ENCODE assay signal across 8 mouse cellular contexts in the genomic region with DNA sequence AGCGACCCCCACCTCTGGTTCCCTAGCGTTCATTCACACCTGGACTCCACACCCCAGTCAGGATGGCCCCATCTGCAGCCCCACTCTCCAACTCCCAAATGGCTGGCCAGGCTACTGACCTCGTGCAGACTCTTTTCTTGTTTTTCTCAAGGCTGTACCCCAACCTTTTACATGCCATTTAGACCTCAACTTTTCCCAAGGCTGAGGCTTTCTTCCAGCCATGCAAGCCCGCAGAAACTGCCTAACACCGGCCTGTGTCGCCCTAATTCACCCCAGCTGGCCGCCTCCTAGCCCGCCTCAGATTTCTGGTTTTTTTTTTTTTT. TPM values are rescaled to one million over a fixed set of nuclear protein-coding genes. Genes with fewer than 3 reads are reported as not detected.
DNase-seq lines count a peak whose midpoint lies in the region; ATAC-seq lines count a peak whose summit lies in the region.

No protein-coding gene starts in this region.

- H3K36me3 ChIP-seq in heart, embryonic 12.5 days, result peaks cover 29% of the 10 kb centered on the region
- peaks cover 4% of the 10 kb centered on the region for H3K36me3 ChIP-seq in hindbrain, embryonic 14.5 days (replicated peaks; ENCODE audit: control insufficient read depth, insufficient read depth)
- H3K36me3 ChIP-seq in midbrain, embryonic 12.5 days, result peaks cover 27% of the 10 kb centered on the region

- no peaks in the 10 kb centered on the region for H3K27me3 ChIP-seq in heart, embryonic 12.5 days (replicated peaks)
- peaks cover 19% of the 10 kb centered on the region for H3K27me3 ChIP-seq in hindbrain, embryonic 14.5 days (ENCODE audit: control insufficient read depth, insufficient read depth, low read length)
- peaks cover 4% of the 10 kb centered on the region; the same call in 1 of the 2 replicates for H3K27me3 ChIP-seq in midbrain, embryonic 12.5 days

- no peak for DNase-seq in heart, postnatal 14 days
- DNase-seq in adipocyte (ENCODE audit: low spot score), result peak; percentile 50
- DNase-seq in hindbrain, embryonic 14.5 days (ENCODE audit: low spot score), result no peak
- DNase-seq in spleen, adult 12 weeks (ENCODE audit: low spot score), result no peak
- DNase-seq in frontal cortex, postnatal 25 days (ENCODE audit: low spot score in 2 of 2), result no peak
- no peak for DNase-seq in cerebellum, postnatal 4 days (ENCODE audit: low spot score in 2 of 2)

- H3K4me1 ChIP-seq in heart, embryonic 12.5 days (replicated peaks), result peaks cover 52% of the 10 kb centered on the region
- H3K4me1 ChIP-seq in hindbrain, embryonic 14.5 days (replicated peaks; ENCODE audit: control insufficient read depth, insufficient read depth, low read length), result peaks cover 19% of the 10 kb centered on the region
- H3K4me1 ChIP-seq in midbrain, embryonic 12.5 days, result peaks cover 41% of the 10 kb centered on the region

- H3K4me2 ChIP-seq in heart, embryonic 12.5 days, result peak overlapping the region; percentile 94
- H3K4me2 ChIP-seq in hindbrain, embryonic 14.5 days (replicated peaks), result peak overlapping the region; percentile 95
- peak overlapping the region; percentile 81 for H3K4me2 ChIP-seq in midbrain, embryonic 12.5 days (replicated peaks)

- intact Hi-C loops in heart, postnatal 14 days (cut with DNase I), result no loop called here

- H3K4me3 ChIP-seq in heart, embryonic 12.5 days, result peak overlapping the region; percentile 83
- H3K4me3 ChIP-seq in hindbrain, embryonic 14.5 days (replicated peaks; ENCODE audit: low read length), result peak overlapping the region; percentile 61
- H3K4me3 ChIP-seq in midbrain, embryonic 12.5 days, result peak overlapping the region; percentile 76

- peak overlapping the region; percentile 95 for H3K27ac ChIP-seq in heart, embryonic 12.5 days (ENCODE audit: poor library complexity, severe bottlenecking)
- 0 out of 2 replicates have a peak overlapping the region, but pooled peaks have one; percentile 43 for H3K27ac ChIP-seq in hindbrain, embryonic 14.5 days
- peak overlapping the region; percentile 60 for H3K27ac ChIP-seq in midbrain, embryonic 12.5 days (replicated peaks)

- peak overlapping the region; percentile 96 for H3K9ac ChIP-seq in heart, embryonic 12.5 days
- peak overlapping the region; percentile 69 for H3K9ac ChIP-seq in hindbrain, embryonic 14.5 days
- peak overlapping the region; percentile 94 for H3K9ac ChIP-seq in midbrain, embryonic 12.5 days (replicated peaks)

- no peaks in the 10 kb centered on the region for H3K9me3 ChIP-seq in heart, embryonic 12.5 days (replicated peaks)
- H3K9me3 ChIP-seq in hindbrain, embryonic 14.5 days (ENCODE audit: control insufficient read depth, low read length), result no peaks in the 10 kb centered on the region
- H3K9me3 ChIP-seq in midbrain, embryonic 12.5 days, result no peaks in the 10 kb centered on the region

- no peak for ATAC-seq in heart, embryonic 12.5 days (ENCODE audit: insufficient number of reproducible peaks, low FRiP score)
- no peak for ATAC-seq in hindbrain, embryonic 14.5 days (ENCODE audit: low FRiP score)
- no peak for ATAC-seq in midbrain, embryonic 12.5 days (ENCODE audit: low FRiP score, low read depth)

- WGBS in heart, embryonic 12.5 days, result 3% methylated on average over 8 of the region's 8 CpGs
- WGBS in hindbrain, embryonic 14.5 days, result under 1% methylated on average over 8 of the region's 8 CpGs
- WGBS in midbrain, embryonic 12.5 days, result under 1% methylated on average over 8 of the region's 8 CpGs

RNA-seq across cellular contexts. Expression of a gene that starts 1.1 kb away (rescaled TPM):
- 53.1 and 55.6 TPM in 2 replicates for polyA plus RNA-seq in heart, embryonic 12.5 days (2016; fragmentation: Nextera tagmentation; extraction: Ambion mirVana)
- 10 to 100 TPM; 77.5 to 83.7 TPM for total RNA-seq in heart, postnatal 14 days (2021)
- polyA plus RNA-seq in hindbrain, embryonic 14.5 days (2014; fragmentation: Nextera tagmentation; extraction: Ambion mirVana), result 8.7 and 9.0 TPM in 2 replicates
- 27.0 and 28.9 TPM in 2 replicates for polyA plus RNA-seq in midbrain, embryonic 12.5 days (2016; fragmentation: Nextera tagmentation; extraction: Ambion mirVana)

RNA-seq across cellular contexts. Expression of a gene that starts 17.6 kb away (rescaled TPM):
- polyA plus RNA-seq in heart, embryonic 12.5 days (2016; fragmentation: Nextera tagmentation; extraction: Ambion mirVana), result 9.4 and 10.2 TPM in 2 replicates
- total RNA-seq in heart, postnatal 14 days (2021), result 1 to 10 TPM; 3.8 to 5.4 TPM
- 14.9 and 17.6 TPM in 2 replicates for polyA plus RNA-seq in hindbrain, embryonic 14.5 days (2014; fragmentation: Nextera tagmentation; extraction: Ambion mirVana)
- polyA plus RNA-seq in midbrain, embryonic 12.5 days (2016; fragmentation: Nextera tagmentation; extraction: Ambion mirVana), result 22.7 and 22.9 TPM in 2 replicates

RNA-seq across cellular contexts. Expression of a gene that starts 36.8 kb away (rescaled TPM):
- polyA plus RNA-seq in heart, embryonic 12.5 days (2016; fragmentation: Nextera tagmentation; extraction: Ambion mirVana), result 46.3 and 47.0 TPM in 2 replicates
- 10 to 100 TPM; 14.2 to 14.3 TPM for total RNA-seq in heart, postnatal 14 days (2021)
- 11.1 and 12.2 TPM in 2 replicates for polyA plus RNA-seq in hindbrain, embryonic 14.5 days (2014; fragmentation: Nextera tagmentation; extraction: Ambion mirVana)
- polyA plus RNA-seq in midbrain, embryonic 12.5 days (2016; fragmentation: Nextera tagmentation; extraction: Ambion mirVana), result 34.9 and 43.3 TPM in 2 replicates

RNA-seq across cellular contexts. Expression of a gene that starts 43.5 kb away (rescaled TPM):
- 106 and 107 TPM in 2 replicates for polyA plus RNA-seq in heart, embryonic 12.5 days (2016; fragmentation: Nextera tagmentation; extraction: Ambion mirVana)
- total RNA-seq in heart, postnatal 14 days (2021), result 10 to 100 TPM; 84.2 to 84.8 TPM
- polyA plus RNA-seq in hindbrain, embryonic 14.5 days (2014; fragmentation: Nextera tagmentation; extraction: Ambion mirVana), result 75.0 and 81.0 TPM in 2 replicates
- polyA plus RNA-seq in midbrain, embryonic 12.5 days (2016; fragmentation: Nextera tagmentation; extraction: Ambion mirVana), result 178 and 180 TPM in 2 replicates

RNA-seq across cellular contexts. Expression of a gene that starts 56.6 kb away (rescaled TPM):
- polyA plus RNA-seq in heart, embryonic 12.5 days (2016; fragmentation: Nextera tagmentation; extraction: Ambion mirVana), result 10.1 and 10.6 TPM in 2 replicates
- 1 to 10 TPM; 6.7 to 8.5 TPM for total RNA-seq in heart, postnatal 14 days (2021)
- polyA plus RNA-seq in hindbrain, embryonic 14.5 days (2014; fragmentation: Nextera tagmentation; extraction: Ambion mirVana), result 22.3 and 22.6 TPM in 2 replicates
- 7.9 and 8.0 TPM in 2 replicates for polyA plus RNA-seq in midbrain, embryonic 12.5 days (2016; fragmentation: Nextera tagmentation; extraction: Ambion mirVana)

Comparison
In these comparisons a context has a peak if more than half of its experiments do, and no peak if none do; other contexts are left out.
1. H3K27ac ChIP-seq: peak in every context shown above with its lines; median percentile 95 in heart, embryonic 12.5 days; 60 in midbrain, embryonic 12.5 days; 43 in hindbrain, embryonic 14.5 days.